Mouse (Mus musculus) liver, adult 2 months (tissue): Measurements from ENCODE around the gene Rab11a.
A peak's percentile ranks its signal among the peaks of the same experiment; 100 is the strongest.

Experiments
- CTCF ChIP-seq: fragments of 200-500 bp; IDR thresholded peaks from 2 replicates; pipeline ENCODE4 v1.5.1; 2011; ENCODE audit warnings: low read depth, low read length, control low read depth
- POLR2A ChIP-seq: fragments of 200-500 bp; IDR thresholded peaks from 2 replicates; pipeline ENCODE4 v1.6.1; 2011; ENCODE audit warnings: low read length, control low read depth; ENCODE audit not compliant: insufficient read depth; ENCODE audit errors: extremely low read depth

GRCm38 (mm10) chr9:64736639-64737405 lies 736 bp downstream of the Rab11a start:
- TF ChIP-seq POLR2A (peak; percentile 47; the same call in 1 of the 2 replicates), CTCF (peak; percentile 29; the same call in 1 of the 2 replicates)
